Mouse (Mus musculus): ENCODE results near the gene Skiv2l.

GRCm38 (mm10) chr17:34862416-34863081 is 12.5 kb upstream of the Skiv2l start, which contains the start of gene Cfb:
- no peak for TF ChIP-seq POLR2A (IDR thresholded peaks at IDR 0.05; ENCODE audit: control insufficient read depth, extremely low read depth, insufficient read depth, low read length, poor library complexity)
- TF ChIP-seq CTCF (IDR thresholded peaks at IDR 0.05; ENCODE audit: borderline replicate concordance, control insufficient read depth, extremely low read depth, insufficient read depth, low read length, poor library complexity), result no peak
